Mouse (Mus musculus) stomach, postnatal 0 days (tissue): Measurements from ENCODE around the gene Zbtb20. TPM values are rescaled to one million over a fixed set of nuclear protein-coding genes. Genes with fewer than 3 reads are reported as not detected.
A peak's percentile ranks its signal among the peaks of the same experiment; 100 is the strongest.

Experiments used
- ATAC-seq: fragments of 200-750 bp; cut with Nextera tagmentation; 2 replicates; pipeline ENCODE4 v1.8.0; 2017; ENCODE audit not compliant: low FRiP score, low TSS enrichment
- DNase-seq: peaks from one replicate; pipeline ENCODE4 v3.0.0-alpha.2; 2016; ENCODE audit warnings: low spot score
- H3K27ac ChIP-seq: fragments of 300-500 bp; sonication (generic); replicated peaks from 2 replicates; pipeline ENCODE4 v1.5.1; 2014; ENCODE audit warnings: mild to moderate bottlenecking, control low read depth
- H3K27me3 ChIP-seq: fragments of 300-500 bp; sonication (generic); 2 replicates; pipeline ENCODE4 v1.6.1; 2014; ENCODE audit warnings: low read length; ENCODE audit not compliant: control insufficient read depth, insufficient read depth
- H3K36me3 ChIP-seq: fragments of 300-500 bp; sonication (generic); 2 replicates; pipeline ENCODE4 v1.6.1; 2014; ENCODE audit warnings: low read length, mixed read lengths; ENCODE audit not compliant: control insufficient read depth, insufficient read depth
- H3K4me1 ChIP-seq: fragments of 300-500 bp; sonication (generic); replicated peaks from 2 replicates; pipeline ENCODE4 v1.6.1; 2014; ENCODE audit warnings: antibody characterized with exemption; ENCODE audit not compliant: control insufficient read depth, insufficient read depth
- H3K4me2 ChIP-seq: fragments of 300-500 bp; sonication (generic); replicated peaks from 2 replicates; pipeline ENCODE4 v1.6.1; 2014; ENCODE audit warnings: low read depth, mild to moderate bottlenecking, control low read depth, moderate library complexity
- H3K4me3 ChIP-seq: fragments of 300-500 bp; sonication (generic); 2 replicates; pipeline ENCODE4 v1.5.1; 2014; ENCODE audit warnings: low read depth, low read length, control low read depth
- H3K9ac ChIP-seq: fragments of 300-500 bp; sonication (generic); 2 replicates; pipeline ENCODE4 v1.6.1; 2014; ENCODE audit warnings: mild to moderate bottlenecking, low read length, control low read depth, mixed read lengths
- H3K9me3 ChIP-seq: fragments of 300-500 bp; sonication (generic); 2 replicates; pipeline ENCODE4 v1.6.1; 2016; ENCODE audit warnings: low read length; ENCODE audit not compliant: control insufficient read depth
- CTCF ChIP-seq: IDR thresholded peaks from 2 replicates; pipeline ENCODE4 v1.5.1; 2016; ENCODE audit warnings: antibody characterized with exemption, low read depth, mild to moderate bottlenecking, moderate library complexity
- EP300 ChIP-seq: optimal IDR thresholded peaks from 2 replicates; pipeline ENCODE3; 2016; ENCODE audit warnings: antibody characterized with exemption
- WGBS: fragments of 180-500 bp; shearing (Covaris S2); extraction: QIAGEN DNeasy Blood & Tissue Kit; methylation state at CpG from one replicate; pipeline ENCODE4 v1.1.7; 2014; 5-methylcytosine and 5-hydroxymethylcytosine counted together
- polyA plus RNA-seq: library from polyadenylated mRNA; unstranded; fragments of >200 nt; fragmentation: Nextera tagmentation; extraction: Ambion mirVana; gene quantifications from 2 replicates; pipeline ENCODE4 v1.2.1, GENCODE M21; 2015

The Zbtb20 gene
- polyA plus RNA-seq, 1 experiment from 2014 or later, result 15.7 TPM

GRCm38 (mm10) chr16:42911815-42912214 lies 36.1 kb downstream of the Zbtb20 start:
- Histone ChIP-seq H3K4me1 (no peaks in the 10 kb centered on the region), H3K36me3 (no peaks in the 10 kb centered on the region), H3K27me3 (no peaks in the 10 kb centered on the region), H3K9me3 (no peaks in the 10 kb centered on the region), H3K4me3 (no peak overlapping the region), H3K27ac (no peak overlapping the region), H3K4me2 (no peak overlapping the region), H3K9ac (no peak overlapping the region)
- ATAC-seq (no peak), DNase-seq (no peak)
- 52% methylated on average over 5 of the region's 5 CpGs for WGBS
- TF ChIP-seq EP300 (no peak), CTCF (no peak)

DNA sequence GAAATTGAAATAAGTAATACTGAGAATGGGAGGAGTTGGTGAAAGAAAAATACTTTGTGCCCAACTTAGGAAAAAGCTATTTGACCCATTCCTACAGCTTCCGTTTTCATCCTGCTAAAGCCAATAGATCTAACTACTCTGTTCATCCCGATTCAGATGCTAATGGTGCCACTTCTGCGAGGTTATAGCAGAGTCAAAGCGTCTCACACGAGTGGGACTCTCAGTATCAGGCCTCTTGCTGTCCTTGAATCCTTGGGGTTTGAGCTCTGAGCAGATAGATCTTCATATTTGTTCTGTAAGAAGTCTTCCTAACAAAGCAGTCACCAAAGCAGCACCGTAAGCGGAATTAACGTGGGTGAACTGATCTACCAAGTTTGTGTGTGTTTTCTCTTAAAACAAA lies 37.6 kb downstream of the Zbtb20 start:
- no peak overlapping the region for H3K4me3 ChIP-seq
- H3K27ac ChIP-seq, result no peak overlapping the region
- no peaks in the 10 kb centered on the region for H3K4me1 ChIP-seq
- no peaks in the 10 kb centered on the region for H3K36me3 ChIP-seq
- ATAC-seq, result no peak
- 79% methylated on average over 8 of the region's 8 CpGs for WGBS
- H3K4me2 ChIP-seq, result no peak overlapping the region
- DNase-seq, result no peak
- TF ChIP-seq EP300 (no peak), CTCF (no peak)
- H3K9me3 ChIP-seq, result no peaks in the 10 kb centered on the region
- H3K27me3 ChIP-seq, result no peaks in the 10 kb centered on the region
- no peak overlapping the region for H3K9ac ChIP-seq

GRCm38 (mm10) chr16:42914457-42915085 lies 38.9 kb downstream of the Zbtb20 start:
- Histone ChIP-seq H3K36me3 (no peaks in the 10 kb centered on the region), H3K4me2 (no peak overlapping the region), H3K4me1 (no peaks in the 10 kb centered on the region), H3K9me3 (no peaks in the 10 kb centered on the region), H3K27ac (no peak overlapping the region), H3K4me3 (no peak overlapping the region), H3K9ac (no peak overlapping the region), H3K27me3 (no peaks in the 10 kb centered on the region)
- ATAC-seq, result no peak
- WGBS, result 47% methylated on average over 8 of the region's 8 CpGs
- TF ChIP-seq EP300 (no peak), CTCF (peak; percentile 65)
- DNase-seq, result peak; percentile 46

- whole genome bisulfite sequencing, result 90% methylated on average over 5 of the region's 5 CpGs
- TF ChIP-seq CTCF, result no peak
- Histone ChIP-seq H3K9ac (no peak overlapping the region), H3K4me3 (no peak overlapping the region), H3K27ac (no peak overlapping the region), H3K27me3 (no peaks in the 10 kb centered on the region), H3K4me2 (no peak overlapping the region), H3K9me3 (no peaks in the 10 kb centered on the region), H3K36me3 (no peaks in the 10 kb centered on the region), H3K4me1 (no peaks in the 10 kb centered on the region)
- DNase-seq (no peak), ATAC-seq (no peak)
Measured at GRCm38 (mm10) chr16:42919992-42920760, 44.5 kb downstream of the Zbtb20 start.

- WGBS, result 69% methylated on average over 4 of the region's 4 CpGs
- no peak for ATAC-seq
- H3K4me1 ChIP-seq, result no peaks in the 10 kb centered on the region
Measured at GRCm38 (mm10) chr16:42921436-42921835, 45.8 kb downstream of the Zbtb20 start.

GRCm38 (mm10) chr16:42938211-42938610 lies 62.5 kb downstream of the Zbtb20 start:
- Histone ChIP-seq H3K4me3 (no peak overlapping the region), H3K27ac (no peak overlapping the region), H3K9me3 (no peaks in the 10 kb centered on the region), H3K36me3 (no peaks in the 10 kb centered on the region), H3K9ac (no peak overlapping the region), H3K4me2 (no peak overlapping the region), H3K4me1 (no peaks in the 10 kb centered on the region), H3K27me3 (no peaks in the 10 kb centered on the region)
- no peak for ATAC-seq
- 45% methylated on average over 2 of the region's 2 CpGs for WGBS
- no peak for TF ChIP-seq CTCF
- no peak for TF ChIP-seq EP300
- DNase-seq, result no peak

More at GRCm38 (mm10) chr16:42921436-42921835, 45.8 kb downstream of the Zbtb20 start:
- H3K9ac ChIP-seq, result no peak overlapping the region
- H3K36me3 ChIP-seq, result no peaks in the 10 kb centered on the region
- DNase-seq, result no peak
- no peak for TF ChIP-seq CTCF
- no peaks in the 10 kb centered on the region for H3K9me3 ChIP-seq
- H3K27ac ChIP-seq, result no peak overlapping the region
- H3K27me3 ChIP-seq, result no peaks in the 10 kb centered on the region
- H3K4me2 ChIP-seq, result no peak overlapping the region
- no peak overlapping the region for H3K4me3 ChIP-seq
